Mouse (Mus musculus): ENCODE results near the gene Tns4.

The Tns4 gene

GRCm38 (mm10) chr11:99118420-99118819 lies 29.3 kb upstream of the Tns4 start:
- no peak for DNase-seq (ENCODE audit: low read depth, low spot score)

GRCm38 (mm10) chr11:99117907-99118306 lies 28.8 kb upstream of the Tns4 start:
- DNase-seq (ENCODE audit: low read depth, low spot score), result no peak

GRCm38 (mm10) chr11:99115940-99116339 lies 26.8 kb upstream of the Tns4 start:
- DNase-seq (ENCODE audit: low read depth, low spot score), result no peak

- DNase-seq (ENCODE audit: low read depth, low spot score), result no peak
These were observed 24.0 kb upstream of the Tns4 start for GRCm38 (mm10) chr11:99113111-99113510.

DNA sequence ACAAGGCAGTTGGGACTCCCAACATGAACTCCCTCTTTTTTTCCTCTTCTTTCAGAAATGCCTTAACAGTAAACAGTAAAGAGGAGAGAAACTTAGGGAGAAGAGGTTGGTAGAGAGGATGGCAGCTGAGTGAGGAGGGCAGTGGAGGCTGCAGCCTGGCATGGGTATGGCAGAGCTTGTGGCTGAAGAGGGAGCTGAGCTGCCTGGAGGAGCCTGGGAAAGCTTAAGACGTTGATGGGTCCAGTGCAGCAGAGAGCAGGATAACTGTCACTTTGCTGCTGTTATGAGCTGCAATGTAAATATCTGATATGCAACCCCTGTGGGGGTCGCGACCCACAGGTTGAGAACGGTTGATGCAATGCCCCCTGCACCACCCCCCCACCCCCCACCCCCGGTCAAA lies 23.6 kb upstream of the Tns4 start:
- no peak for DNase-seq (ENCODE audit: low read depth, low spot score)

DNA sequence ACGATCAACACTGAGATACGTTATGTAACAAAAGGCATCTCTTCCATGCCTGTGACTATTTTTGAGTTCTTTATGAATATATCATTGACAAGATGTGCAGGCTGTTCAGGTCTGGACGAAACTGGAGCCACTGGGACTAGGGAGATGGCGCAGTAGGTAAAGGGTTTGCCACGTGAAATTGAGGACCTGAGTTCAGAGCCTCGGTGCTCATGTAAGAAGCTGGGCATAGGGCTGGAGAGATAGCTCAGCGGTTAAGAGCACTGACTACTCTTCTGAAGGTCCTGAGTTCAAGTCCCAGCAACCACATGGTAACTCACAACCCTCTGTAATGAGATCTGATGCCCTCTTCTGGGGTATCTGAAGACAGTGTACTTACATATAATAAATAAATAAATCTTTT lies 22.5 kb upstream of the Tns4 start:
- no peak for DNase-seq (ENCODE audit: low read depth, low spot score)

DNA sequence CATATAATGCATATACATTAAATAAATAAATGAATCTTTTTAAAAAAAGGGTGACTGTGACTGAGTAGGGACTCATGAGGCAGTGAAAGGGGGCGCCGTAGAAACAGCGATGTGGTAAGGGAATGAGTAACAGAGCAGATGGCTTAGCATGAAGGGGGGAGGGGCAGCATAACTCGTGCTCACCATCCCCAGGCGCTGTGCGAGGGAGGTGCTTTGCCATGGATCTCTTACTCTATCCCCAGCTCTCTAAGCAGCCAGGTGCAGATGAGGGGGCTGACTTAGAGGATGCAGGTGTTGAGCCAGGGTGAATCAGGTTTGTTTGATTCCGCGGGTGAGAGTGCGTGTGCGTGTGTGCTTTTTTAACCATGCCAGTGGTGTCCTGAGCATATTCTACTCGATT lies 22.0 kb upstream of the Tns4 start:
- peak; percentile 85 for DNase-seq (ENCODE audit: low read depth, low spot score)

DNA sequence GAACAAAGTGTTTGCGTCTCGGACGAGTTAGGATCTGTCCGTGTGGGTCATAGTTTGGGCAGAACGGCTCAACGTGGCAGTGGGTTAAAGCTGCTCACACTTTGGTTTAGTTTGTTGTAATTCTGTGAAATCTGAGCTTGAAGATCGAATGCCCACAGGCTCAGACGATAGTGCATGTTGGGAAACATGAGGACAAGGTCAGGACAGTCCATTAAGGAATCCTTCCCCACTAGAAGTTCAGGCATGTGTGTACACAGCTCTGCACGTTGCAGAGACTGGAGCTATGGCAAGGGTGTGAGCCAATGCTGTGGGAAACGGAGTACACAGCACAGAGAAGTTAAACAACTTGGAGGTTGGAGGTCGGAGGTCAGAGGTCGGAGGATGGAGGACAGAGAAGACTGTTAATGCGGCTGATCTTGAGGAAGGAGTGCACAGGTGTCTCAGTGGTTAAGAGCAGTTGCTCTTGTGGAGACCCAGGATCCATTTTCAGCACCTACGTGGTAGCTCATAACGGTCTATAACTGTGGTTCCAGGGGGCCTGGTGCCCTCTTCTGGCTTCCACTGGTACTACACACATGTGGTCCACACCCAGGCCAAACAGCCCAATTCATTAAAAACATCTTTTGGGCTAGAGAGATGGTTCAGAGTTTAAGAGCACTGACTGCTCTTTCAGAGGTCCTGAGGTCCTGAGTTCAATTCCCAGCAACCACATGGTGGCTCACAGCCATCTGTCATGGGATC lies 21.4 kb upstream of the Tns4 start:
- no peak for DNase-seq (ENCODE audit: low read depth, low spot score)

- DNase-seq (ENCODE audit: low read depth, low spot score), result no peak
These were observed 19.2 kb upstream of the Tns4 start for GRCm38 (mm10) chr11:99108296-99108695.

- no peak for DNase-seq (ENCODE audit: low read depth, low spot score)
These were observed 17.0 kb upstream of the Tns4 start for GRCm38 (mm10) chr11:99105981-99106726.

GRCm38 (mm10) chr11:99104609-99105410 lies 15.7 kb upstream of the Tns4 start:
- DNase-seq (ENCODE audit: low read depth, low spot score), result no peak

DNA sequence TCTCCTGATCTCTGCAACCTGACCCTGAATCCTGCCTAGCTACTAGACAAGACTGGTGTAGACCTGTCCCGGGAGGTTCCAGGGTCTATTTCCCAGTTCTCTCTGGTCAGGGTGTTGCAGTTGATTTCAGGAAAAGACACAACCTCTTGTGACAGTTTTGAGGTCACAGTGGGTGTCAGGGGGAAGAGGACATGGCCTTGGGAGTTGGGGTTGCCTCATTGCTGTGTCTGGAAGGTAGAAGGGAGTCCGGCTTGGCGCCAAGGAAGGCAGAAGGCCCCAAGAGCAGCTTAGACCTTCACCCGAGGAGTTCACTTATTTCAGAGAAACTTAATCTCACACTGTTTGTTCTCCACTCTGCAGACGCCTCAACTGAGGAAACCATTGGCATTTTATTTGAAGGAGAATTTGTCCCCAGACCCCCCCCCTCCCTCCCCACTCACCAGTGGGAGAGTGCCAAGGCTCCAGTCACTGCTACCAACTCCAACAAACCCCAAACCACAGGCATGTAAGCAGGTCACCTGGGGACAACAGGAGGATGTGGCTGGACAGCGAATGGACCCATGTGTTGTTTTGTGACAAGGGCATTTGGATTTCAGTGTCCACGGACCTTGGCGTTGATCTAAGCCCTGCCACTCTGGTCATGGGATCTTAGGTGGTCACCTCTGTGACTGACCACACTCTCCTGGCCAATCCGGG lies 13.6 kb upstream of the Tns4 start:
- no peak for DNase-seq (ENCODE audit: low read depth, low spot score)

DNA sequence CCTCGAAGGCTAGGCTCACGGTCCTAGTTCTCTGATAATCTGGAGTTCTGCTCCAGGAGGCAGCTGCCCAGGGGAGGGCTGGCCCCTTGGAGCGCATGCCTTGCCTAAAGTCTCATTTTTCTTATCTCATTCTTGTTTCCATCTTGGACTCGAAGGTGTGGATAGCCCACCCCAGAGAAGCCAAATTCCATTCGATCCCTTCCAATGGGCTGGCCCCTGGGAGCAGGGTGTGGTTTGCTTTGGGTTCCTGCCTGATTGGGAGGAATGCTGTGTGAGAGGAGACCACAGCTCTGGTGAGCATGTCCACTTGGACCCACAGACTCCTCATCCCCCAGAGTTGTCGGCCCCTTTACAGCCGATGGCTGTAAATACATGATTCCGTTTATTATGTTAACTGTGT lies 12.6 kb upstream of the Tns4 start:
- no peak for DNase-seq (ENCODE audit: low read depth, low spot score)

DNA sequence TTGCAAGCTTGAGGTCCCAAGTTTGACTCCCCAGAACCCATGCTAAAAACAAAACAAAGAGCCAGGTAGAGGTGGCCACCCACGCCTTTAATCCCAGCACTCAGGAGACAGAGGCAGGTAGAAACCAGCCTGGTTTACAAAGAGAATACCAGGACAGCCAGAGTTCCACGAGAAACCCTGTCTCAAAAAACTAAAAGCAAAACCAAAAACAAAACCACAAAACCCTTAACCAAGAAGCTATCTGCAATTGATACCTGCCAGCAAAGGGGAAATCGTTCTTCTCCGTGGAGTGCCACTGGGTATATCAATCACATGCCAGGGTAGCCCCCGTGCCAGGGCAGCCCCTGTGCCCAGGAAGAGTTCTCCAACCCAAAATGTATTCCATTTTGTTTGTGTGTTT lies 11.1 kb upstream of the Tns4 start:
- no peak for DNase-seq (ENCODE audit: low read depth, low spot score)

GRCm38 (mm10) chr11:99099516-99099915 lies 10.4 kb upstream of the Tns4 start:
- no peak for DNase-seq (ENCODE audit: low read depth, low spot score)

- no peak for DNase-seq (ENCODE audit: low read depth, low spot score)
These were observed 9.8 kb upstream of the Tns4 start for GRCm38 (mm10) chr11:99098924-99099323.

GRCm38 (mm10) chr11:99096996-99097774 lies 8.1 kb upstream of the Tns4 start:
- DNase-seq (ENCODE audit: low read depth, low spot score), result peak; percentile 36

GRCm38 (mm10) chr11:99096417-99096816 lies 7.3 kb upstream of the Tns4 start:
- no peak for DNase-seq (ENCODE audit: low read depth, low spot score)

DNA sequence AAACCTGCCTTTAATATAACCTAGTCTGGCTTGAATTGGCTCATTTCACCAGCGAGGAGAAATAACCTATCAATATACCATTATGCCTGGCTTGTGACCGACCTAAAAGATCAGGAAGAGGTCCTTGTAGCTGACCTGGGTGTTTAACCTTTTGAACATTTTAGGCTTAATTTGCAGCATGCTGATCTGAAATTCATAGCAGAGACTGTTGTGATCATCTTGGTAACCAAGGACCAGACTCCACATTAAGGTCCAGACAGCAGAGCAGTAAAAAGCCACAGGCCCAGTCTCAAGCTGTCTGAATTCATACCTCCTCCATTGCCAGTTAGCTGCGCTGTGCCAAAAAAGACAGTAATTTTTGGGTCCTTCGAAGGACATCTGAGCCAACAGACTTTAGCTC lies 6.7 kb upstream of the Tns4 start:
- DNase-seq (ENCODE audit: low read depth, low spot score), result no peak

DNA sequence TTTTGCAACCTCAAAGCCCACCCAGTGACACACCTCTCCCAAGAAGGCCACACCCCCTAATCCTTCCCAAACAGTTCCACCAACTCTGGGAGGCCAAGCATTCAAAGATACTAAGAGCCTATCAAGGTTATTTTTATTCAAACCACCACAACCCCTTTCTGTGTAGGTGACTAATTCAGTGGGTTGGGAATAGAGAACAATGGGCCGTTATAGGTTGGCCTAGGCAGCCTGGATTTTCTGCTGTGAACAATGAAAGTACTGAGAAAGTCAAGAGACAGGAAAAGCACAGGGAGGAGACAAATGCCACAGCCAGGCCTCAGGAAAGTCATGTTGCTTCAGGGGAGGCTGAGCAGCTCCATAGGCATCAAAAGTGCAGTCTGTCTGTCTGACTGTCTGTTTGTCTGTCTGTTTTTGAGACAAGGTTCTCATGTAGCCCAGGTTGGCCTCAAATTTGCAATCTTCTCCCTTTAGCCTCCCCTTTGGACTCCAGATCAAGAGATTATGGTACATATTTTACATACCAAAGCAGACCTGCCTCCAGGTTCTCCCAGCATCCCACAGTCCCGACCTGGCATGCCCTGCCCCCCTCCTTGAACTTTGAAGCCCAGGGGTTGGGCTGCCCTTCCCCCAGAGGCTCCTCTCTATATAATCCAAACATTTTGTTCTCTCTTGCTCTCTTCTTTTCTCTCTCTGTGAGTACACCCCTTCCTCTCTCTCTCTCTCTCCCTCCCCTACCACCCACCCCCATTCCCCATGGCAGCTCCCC lies 6.0 kb upstream of the Tns4 start:
- DNase-seq (ENCODE audit: low read depth, low spot score), result no peak
